8 mouse cellular contexts compared by ENCODE assay signal in the genomic region with DNA sequence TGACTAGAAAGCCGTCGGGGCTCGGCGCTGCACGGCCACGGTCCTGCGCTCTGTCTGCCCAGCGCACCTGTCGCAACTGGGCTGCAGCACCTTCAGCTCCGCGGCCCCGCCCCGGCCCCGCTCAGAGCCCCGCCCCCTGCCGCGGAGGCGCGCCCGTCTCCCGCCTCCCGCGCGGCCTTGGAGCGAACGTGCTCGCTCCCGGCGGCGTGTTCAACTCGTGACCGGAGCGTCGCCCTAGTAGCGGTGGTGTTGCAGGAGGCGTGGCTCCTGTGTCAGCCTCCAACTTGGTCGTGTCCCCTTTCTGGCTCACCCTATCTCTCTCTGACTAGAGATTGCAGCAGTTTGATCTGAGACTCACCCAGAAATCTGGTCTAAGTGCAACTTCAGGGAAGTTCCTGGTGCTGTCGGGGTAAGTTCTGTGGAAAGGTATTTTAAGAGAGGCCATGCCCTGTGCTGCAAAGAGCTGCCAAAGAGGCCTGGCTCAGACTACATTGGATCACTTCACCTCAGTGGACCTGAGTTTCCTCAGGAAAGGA. TPM values are rescaled to one million over a fixed set of nuclear protein-coding genes. Genes with fewer than 3 reads are reported as not detected.
DNase-seq lines count a peak whose midpoint lies in the region; ATAC-seq and TF ChIP-seq lines count a peak whose summit lies in the region.

A gene (minus strand): TSS at position 123 of the 536 bp plus-strand sequence.

- POLR2A ChIA-PET in Patski (lab: Charles Lee), result interaction anchor here (1.3 to 1.8 kb wide), 2 partner anchors 27 to 29 kb away, joined by 3 to 5 read pairs; no protein-coding TSS in a partner anchor

- ATAC-seq in Patski, result peak; percentile 87
- ATAC-seq in hindbrain, embryonic 14.5 days (ENCODE audit: low FRiP score), result peak; percentile 95

- WGBS in hindbrain, embryonic 14.5 days, result under 1% methylated on average over 29 of the region's 38 CpGs

- H3K4me1 ChIP-seq in hindbrain, embryonic 14.5 days (replicated peaks; ENCODE audit: control insufficient read depth, insufficient read depth, low read length), result 0 out of 2 replicates have a peak, but pooled peaks cover 8% of the 10 kb centered on the region

- CTCF ChIA-PET in Patski (lab: Charles Lee), result interaction anchor here (1.1 to 1.3 kb wide), 3 partner anchors 12 to 23 kb away, joined by 3 to 4 read pairs (median 3); no protein-coding TSS in a partner anchor

- H3K27ac ChIP-seq in hindbrain, embryonic 14.5 days, result no peak within 1 kb of the TSS

- peak within 1 kb of the TSS; percentile 59 for H3K4me3 ChIP-seq in hindbrain, embryonic 14.5 days (replicated peaks; ENCODE audit: low read length)

- no peaks in the 10 kb centered on the region for H3K9me3 ChIP-seq in hindbrain, embryonic 14.5 days (ENCODE audit: control insufficient read depth, low read length)

- in situ Hi-C loops in Patski (cut with MboI; ENCODE audit: low pct_unique_long_range_greater_than_20kb), result no loop called here

- H3K9ac ChIP-seq in hindbrain, embryonic 14.5 days, result peak within 1 kb of the TSS; percentile 67

- H3K36me3 ChIP-seq in hindbrain, embryonic 14.5 days (replicated peaks; ENCODE audit: control insufficient read depth, insufficient read depth), result no peaks in the 10 kb centered on the region

- H3K4me2 ChIP-seq in hindbrain, embryonic 14.5 days (replicated peaks), result peak within 1 kb of the TSS; percentile 78

- no peaks in the 10 kb centered on the region for H3K27me3 ChIP-seq in Patski
- H3K27me3 ChIP-seq in hindbrain, embryonic 14.5 days (ENCODE audit: control insufficient read depth, insufficient read depth, low read length), result no peaks in the 10 kb centered on the region

- peak; percentile 51 for DNase-seq in Patski (ENCODE audit: low read depth, low spot score)
- peak; percentile 91 to 92 for DNase-seq in cerebellum, postnatal 14 days
- DNase-seq in frontal cortex, postnatal 25 days (ENCODE audit: low spot score in 2 of 2), result peak; percentile 37 to 53
- DNase-seq in hindbrain, embryonic 14.5 days (ENCODE audit: low spot score), result peak; percentile 85
- DNase-seq in layer of hippocampus, postnatal 36 days, result peak; percentile 70 to 73
- peak; percentile 93 for DNase-seq in lung, postnatal 36 days
- peak; percentile 94 for DNase-seq in retina, postnatal 1 day
- peak; percentile 72 to 88 for DNase-seq in urinary bladder, adult 18-20 months (ENCODE audit: low spot score in 2 of 2)

- TF ChIP-seq CTCF in Patski (IDR thresholded peaks at IDR 0.05), result no peak

RNA-seq across cellular contexts. Expression of the gene that starts here (rescaled TPM):
- 140 TPM for polyA plus RNA-seq in Patski (2021)
- polyA plus RNA-seq in hindbrain, embryonic 14.5 days (2014; fragmentation: Nextera tagmentation; extraction: Ambion mirVana), result 11.2 and 14.5 TPM in 2 replicates
- total RNA-seq in layer of hippocampus, postnatal 36 days (2021), result 10 to 100 TPM; 11.6 to 12.4 TPM
